Mouse (Mus musculus): ENCODE results near the gene Pla2g16. TPM values are rescaled to one million over a fixed set of nuclear protein-coding genes. Genes with fewer than 3 reads are reported as not detected.

Gene Pla2g16
- total RNA-seq (2023; ENCODE audit: inconsistent age) = 14.2 to 15.5 TPM (median 15.1 TPM) in 4 replicates

DNA sequence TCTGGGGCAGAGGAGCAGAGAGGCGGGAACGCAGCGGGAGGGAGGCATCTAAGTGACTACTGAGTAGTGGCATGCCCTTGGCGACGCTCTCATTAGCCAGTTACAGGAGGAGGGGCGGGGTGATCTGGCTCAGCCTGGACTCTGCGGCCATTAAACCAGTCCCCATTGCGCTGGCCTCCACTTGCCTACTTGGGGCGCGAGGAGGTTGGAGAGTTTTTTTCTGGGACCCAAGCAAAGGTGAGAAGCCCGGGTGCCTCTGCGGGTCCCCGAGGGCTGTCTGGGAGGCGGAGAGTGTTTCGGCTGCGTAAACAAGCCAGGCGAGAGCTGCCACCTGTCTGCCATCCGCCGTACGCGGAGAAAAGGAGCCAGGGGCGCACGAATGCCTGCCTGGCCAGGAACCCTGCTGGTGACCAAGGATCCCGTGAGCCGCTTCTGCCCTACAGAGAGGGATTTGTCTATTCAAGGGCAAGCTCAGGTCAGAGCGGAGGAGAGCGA is at the start of gene Pla2g16:
Pla2g16 (plus strand) TSS at position 132 of the 495 bp plus-strand sequence.

DNA sequence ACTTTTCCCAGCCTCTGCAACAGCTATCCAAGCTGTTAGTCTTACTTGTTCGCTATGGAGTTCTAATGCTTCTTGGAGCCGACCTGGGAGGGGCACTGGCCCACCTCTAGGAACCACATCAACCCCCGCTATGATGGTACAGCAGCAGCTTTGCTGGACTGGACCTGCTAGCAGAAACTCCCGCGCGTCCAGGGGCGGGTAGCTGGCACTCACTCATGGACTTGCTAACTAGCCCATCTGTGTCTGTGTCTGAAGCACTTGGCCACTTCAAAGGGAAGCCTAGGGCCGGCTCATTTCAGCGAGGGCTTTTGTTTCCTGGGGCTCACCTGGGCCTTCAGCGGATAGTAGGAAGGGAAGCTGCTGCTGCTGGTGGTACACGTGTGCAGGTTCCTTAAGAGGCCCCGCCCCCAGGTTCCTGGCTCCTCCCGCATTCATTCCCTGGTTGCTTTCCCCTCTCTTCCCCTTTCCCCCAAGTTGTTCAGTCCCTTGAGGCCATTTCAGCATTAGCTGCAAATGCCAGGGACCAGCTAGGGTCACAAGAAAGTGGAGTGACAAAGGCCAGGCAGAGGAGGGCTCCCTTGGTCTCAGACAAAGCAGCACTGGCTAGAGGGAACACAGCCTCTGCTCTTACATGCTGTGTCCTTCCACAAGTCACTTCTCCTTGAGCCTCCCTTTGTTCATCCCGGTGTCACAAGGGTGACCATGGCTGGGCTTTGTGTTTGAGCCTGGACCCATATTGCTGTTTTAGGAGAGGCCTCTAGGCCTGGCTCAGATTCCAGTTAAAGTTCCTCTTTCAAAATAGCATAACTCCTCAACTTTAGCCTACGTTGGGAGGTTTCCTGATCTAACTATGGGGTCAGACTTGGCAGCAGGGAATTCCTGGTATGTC is 49.8 kb downstream of the Pla2g16 start, which contains the start of gene Lgals12:
Lgals12 (minus strand) TSS at position 393 of the 889 bp plus-strand sequence.

DNA sequence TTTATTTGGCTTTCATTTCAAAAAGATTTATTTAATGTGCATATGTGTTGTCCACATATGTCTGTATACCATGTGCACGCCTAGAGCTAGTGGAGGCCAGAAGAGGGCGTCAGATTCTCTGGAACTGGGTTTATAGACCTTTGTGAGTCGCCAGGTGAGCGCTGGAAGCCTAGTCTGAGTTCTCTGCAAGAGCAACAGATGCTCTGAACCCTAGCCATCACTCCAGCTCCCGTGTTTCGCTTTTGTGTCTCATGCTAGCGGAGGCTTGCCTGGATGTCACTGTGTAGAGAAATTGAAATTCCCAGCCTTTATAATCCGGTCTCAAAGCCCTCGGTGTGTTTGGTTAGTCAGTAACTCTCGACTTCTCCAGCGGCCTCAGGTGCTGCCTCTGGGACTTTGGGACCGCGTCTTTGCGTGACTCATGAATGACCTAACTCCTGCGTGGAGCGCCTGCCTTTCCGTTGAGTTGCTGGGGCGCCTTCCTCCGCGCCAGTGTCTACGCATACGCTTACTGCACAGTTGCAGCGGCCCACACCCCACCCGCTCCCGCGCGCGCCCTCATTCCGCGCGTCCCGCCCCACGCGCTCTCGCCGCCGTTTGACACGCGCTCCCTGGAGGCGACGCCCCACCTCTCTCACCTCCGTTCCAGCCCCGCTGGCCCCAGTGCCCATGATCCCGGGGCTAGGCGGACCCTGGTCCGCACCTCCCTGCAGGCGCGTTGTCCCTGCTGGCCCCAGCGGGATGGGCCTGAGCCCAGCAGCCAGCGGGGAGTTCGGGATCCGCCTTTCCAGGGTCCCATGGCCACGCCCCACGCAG is 54.9 kb downstream of the Pla2g16 start, which contains the start of gene Hrasls5:
Hrasls5 (plus strand) TSS at position 600 of the 816 bp plus-strand sequence.

Other genes with a start within 250 kb of the Pla2g16 start
- gene Mark2, start 215.6 kb upstream of the Pla2g16 start, total RNA-seq (2023; ENCODE audit: inconsistent age) = 213 to 229 TPM (median 218 TPM) in 4 replicates
- gene Spindoc, start 174.5 kb upstream of the Pla2g16 start, total RNA-seq (2023; ENCODE audit: inconsistent age) = 15.8 to 27.1 TPM (median 19.5 TPM) in 4 replicates
- 7.5 to 11.8 TPM (median 9.5 TPM) in 4 replicates for gene 2700081O15Rik, start 139.8 kb upstream of the Pla2g16 start, total RNA-seq (2023; ENCODE audit: inconsistent age)
- gene Rtn3, start 74.2 kb upstream of the Pla2g16 start, total RNA-seq (2023; ENCODE audit: inconsistent age) = 46.9 to 56.2 TPM (median 54.3 TPM) in 4 replicates
- 52.2 to 57.1 TPM (median 55.0 TPM) in 4 replicates for gene Atl3, start 63.4 kb upstream of the Pla2g16 start, total RNA-seq (2023; ENCODE audit: inconsistent age)
- gene Lgals12, start 49.7 kb downstream of the Pla2g16 start, total RNA-seq (2023; ENCODE audit: inconsistent age) = not detected in 4 replicates
- gene Hrasls5, start 55.1 kb downstream of the Pla2g16 start, total RNA-seq (2023; ENCODE audit: inconsistent age) = not detected in 4 replicates
- gene Slc22a19, start 153.9 kb downstream of the Pla2g16 start, total RNA-seq (2023; ENCODE audit: inconsistent age) = not detected in 4 replicates
- gene Slc22a26, start 245.2 kb downstream of the Pla2g16 start, total RNA-seq (2023; ENCODE audit: inconsistent age) = not detected in 4 replicates

All from B cell, adult (primary cell).